Mouse (Mus musculus): ENCODE results near the gene Zfp9.

Zfp9 gene

GRCm38 (mm10) chr6:118478957-118479708 lies at the start of gene Zfp9:
Zfp9 (minus strand) TSS chr6:118479320.
- DNase-seq: peak; percentile 88

- no peak for DNase-seq
Measured at GRCm38 (mm10) chr6:118520668-118521067, 41.5 kb upstream of the Zfp9 start.

GRCm38 (mm10) chr6:118513335-118514012 lies 34.4 kb upstream of the Zfp9 start:
- no peak for DNase-seq

- no peak for DNase-seq
Measured at GRCm38 (mm10) chr6:118499010-118499409, 19.9 kb upstream of the Zfp9 start.

GRCm38 (mm10) chr6:118482125-118482524 lies 3.0 kb upstream of the Zfp9 start:
- DNase-seq: no peak

- no peak for DNase-seq
Measured at GRCm38 (mm10) chr6:118477875-118478785, 990 bp downstream of the Zfp9 start.

GRCm38 (mm10) chr6:118462069-118462705 lies 16.9 kb downstream of the Zfp9 start:
- DNase-seq: no peak

- DNase-seq: no peak
Measured at GRCm38 (mm10) chr6:118457726-118458125, 21.4 kb downstream of the Zfp9 start.

- peak; percentile 96 for DNase-seq
Measured at GRCm38 (mm10) chr6:118455042-118455631, 24.0 kb downstream of the Zfp9 start, which contains the start of gene Zfp248. Zfp248 (minus strand) TSS chr6:118455528.

- DNase-seq: no peak
Measured at GRCm38 (mm10) chr6:118454452-118454851, 24.7 kb downstream of the Zfp9 start.

GRCm38 (mm10) chr6:118431502-118431901 lies 47.6 kb downstream of the Zfp9 start:
- no peak for DNase-seq

GRCm38 (mm10) chr6:118426666-118427065 lies 52.5 kb downstream of the Zfp9 start:
- DNase-seq: no peak

- peak; percentile 97 for DNase-seq
Measured at GRCm38 (mm10) chr6:118419050-118419920, 59.8 kb downstream of the Zfp9 start, which contains the start of gene Bms1. Bms1 (minus strand) TSS chr6:118419474.
